Mouse (Mus musculus) forebrain, embryonic 11.5 days (tissue): Measurements from ENCODE around the gene Ppt1. TPM values are rescaled to one million over a fixed set of nuclear protein-coding genes. Genes with fewer than 3 reads are reported as not detected.

Experiments
- ATAC-seq: fragments of 200-750 bp; cut with Nextera tagmentation; replicated peaks from 2 replicates; pipeline ENCODE4 v1.8.0; 2017; ENCODE audit warnings: moderate TSS enrichment; ENCODE audit not compliant: low FRiP score
- DNase-seq: peaks from one replicate; pipeline ENCODE4 v3.0.0-alpha.2; 2017; ENCODE audit warnings: low spot score
- H3K27ac ChIP-seq: fragments of 300-500 bp; sonication (generic); 2 replicates; pipeline ENCODE4 v1.5.1; 2014; ENCODE audit warnings: low read depth, low read length
- H3K27me3 ChIP-seq: fragments of 300-500 bp; sonication (generic); 2 replicates; pipeline ENCODE4 v1.6.1; 2014; ENCODE audit warnings: mild to moderate bottlenecking, low read length, mixed read lengths; ENCODE audit not compliant: control insufficient read depth, insufficient read depth
- H3K36me3 ChIP-seq: fragments of 300-500 bp; sonication (generic); 2 replicates; pipeline ENCODE4 v1.6.1; 2014; ENCODE audit warnings: mild to moderate bottlenecking, low read length, moderate library complexity, mixed read lengths; ENCODE audit not compliant: control insufficient read depth, insufficient read depth
- H3K4me1 ChIP-seq: fragments of 300-500 bp; sonication (generic); replicated peaks from 2 replicates; pipeline ENCODE4 v1.6.1; 2014; ENCODE audit warnings: low read length, mixed read lengths; ENCODE audit not compliant: control insufficient read depth, insufficient read depth
- H3K4me2 ChIP-seq: fragments of 300-500 bp; sonication (generic); 2 replicates; pipeline ENCODE4 v1.6.1; 2014; ENCODE audit warnings: low read depth, mild to moderate bottlenecking, low read length, moderate library complexity, mixed read lengths; ENCODE audit not compliant: severe bottlenecking
- H3K4me3 ChIP-seq: fragments of 300-500 bp; sonication (generic); 2 replicates; pipeline ENCODE4 v1.5.1; 2014; ENCODE audit warnings: low read depth, low read length
- H3K9ac ChIP-seq: fragments of 300-500 bp; sonication (generic); 2 replicates; pipeline ENCODE4 v1.6.1; 2014; ENCODE audit warnings: low read length
- H3K9me3 ChIP-seq: fragments of 300-500 bp; sonication (generic); 2 replicates; pipeline ENCODE4 v1.6.1; 2016; ENCODE audit warnings: low read length, mixed read lengths; ENCODE audit not compliant: control insufficient read depth
- WGBS: fragments of 180-500 bp; shearing (Covaris S2); extraction: QIAGEN DNeasy Blood & Tissue Kit; methylation state at CpG from one replicate; pipeline ENCODE4 v1.1.7; 2014; 5-methylcytosine and 5-hydroxymethylcytosine counted together
- polyA plus RNA-seq: library from polyadenylated mRNA; unstranded; fragments of >200 nt; fragmentation: Nextera tagmentation; extraction: Ambion mirVana; gene quantifications from 2 replicates; pipeline ENCODE4 v1.2.1, GENCODE M21; 2014

The Ppt1 gene
- polyA plus RNA-seq, 1 experiment from 2014 or later = 81.0 TPM

- Histone ChIP-seq H3K9ac (no peak overlapping the region), H3K4me3 (no peak overlapping the region), H3K4me2 (no peak overlapping the region), H3K36me3 (no peaks in the 10 kb centered on the region), H3K4me1 (peaks cover 8% of the 10 kb centered on the region; the same call in 1 of the 2 replicates), H3K27me3 (no peaks in the 10 kb centered on the region), H3K9me3 (no peaks in the 10 kb centered on the region), H3K27ac (no peak overlapping the region)
- 89% methylated on average over 6 of the region's 6 CpGs for WGBS
- DNase-seq = no peak
- ATAC-seq = no peak
Observed at GRCm38 (mm10) chr4:122829339-122829738, 6.7 kb upstream of the Ppt1 start.

GRCm38 (mm10) chr4:122831888-122832287 is 4.2 kb upstream of the Ppt1 start:
- Histone ChIP-seq H3K9me3 (no peaks in the 10 kb centered on the region), H3K4me3 (no peak overlapping the region), H3K4me2 (no peak overlapping the region), H3K27me3 (no peaks in the 10 kb centered on the region), H3K27ac (peak overlapping the region; percentile 83), H3K4me1 (peaks cover 12% of the 10 kb centered on the region; the same call in 1 of the 2 replicates), H3K36me3 (no peaks in the 10 kb centered on the region), H3K9ac (no peak overlapping the region)
- ATAC-seq (peak; percentile 88), DNase-seq (peak; percentile 73)
- 10% methylated on average over 1 of the region's 1 CpGs for WGBS

GRCm38 (mm10) chr4:122836403-122836775 is 347 bp downstream of the Ppt1 start:
- ATAC-seq (no peak; the same call in 1 of the 2 replicates), DNase-seq (no peak)
- Histone ChIP-seq H3K36me3 (no peaks in the 10 kb centered on the region), H3K4me2 (peak overlapping the region; percentile 85), H3K4me3 (peak overlapping the region; percentile 57), H3K27me3 (no peaks in the 10 kb centered on the region), H3K27ac (no peak overlapping the region), H3K4me1 (peaks cover 9% of the 10 kb centered on the region; the same call in 1 of the 2 replicates), H3K9me3 (no peaks in the 10 kb centered on the region), H3K9ac (peak overlapping the region; percentile 77)
- WGBS = under 1% methylated on average over 7 of the region's 7 CpGs

GRCm38 (mm10) chr4:122837180-122837730 is 1.2 kb downstream of the Ppt1 start:
- Histone ChIP-seq H3K36me3 (no peaks in the 10 kb centered on the region; the same call in 1 of the 2 replicates), H3K4me3 (no peak overlapping the region; the same call in 1 of the 2 replicates), H3K4me2 (peak overlapping the region; percentile 85), H3K4me1 (peaks cover 5% of the 10 kb centered on the region; the same call in 1 of the 2 replicates), H3K27me3 (no peaks in the 10 kb centered on the region), H3K27ac (no peak overlapping the region), H3K9me3 (no peaks in the 10 kb centered on the region; the same call in 1 of the 2 replicates), H3K9ac (no peak overlapping the region)
- no peak for ATAC-seq
- DNase-seq = no peak
- WGBS = 74% methylated on average over 6 of the region's 6 CpGs

- 83% methylated on average over 2 of the region's 2 CpGs for WGBS
Observed at GRCm38 (mm10) chr4:122837994-122838393, 2.0 kb downstream of the Ppt1 start.

GRCm38 (mm10) chr4:122838416-122838815 is 2.4 kb downstream of the Ppt1 start:
- Histone ChIP-seq H3K4me1 (0 out of 2 replicates have a peak, but pooled peaks cover 4% of the 10 kb centered on the region), H3K4me3 (no peak overlapping the region), H3K4me2 (no peak overlapping the region), H3K9me3 (no peaks in the 10 kb centered on the region; the same call in 1 of the 2 replicates), H3K27ac (no peak overlapping the region), H3K27me3 (no peaks in the 10 kb centered on the region), H3K36me3 (no peaks in the 10 kb centered on the region; the same call in 1 of the 2 replicates), H3K9ac (no peak overlapping the region)
- ATAC-seq = no peak
- DNase-seq = no peak
- 85% methylated on average over 1 of the region's 1 CpGs for WGBS

More at GRCm38 (mm10) chr4:122837994-122838393, 2.0 kb downstream of the Ppt1 start:
- H3K9me3 ChIP-seq = no peaks in the 10 kb centered on the region; the same call in 1 of the 2 replicates
- no peak overlapping the region for H3K4me2 ChIP-seq
- ATAC-seq (no peak), DNase-seq (no peak)
- H3K4me1 ChIP-seq = 0 out of 2 replicates have a peak, but pooled peaks cover 4% of the 10 kb centered on the region
- H3K27me3 ChIP-seq = no peaks in the 10 kb centered on the region
- no peaks in the 10 kb centered on the region; the same call in 1 of the 2 replicates for H3K36me3 ChIP-seq
- H3K9ac ChIP-seq = no peak overlapping the region
- no peak overlapping the region for H3K4me3 ChIP-seq
- no peak overlapping the region for H3K27ac ChIP-seq

- Histone ChIP-seq H3K9me3 (no peaks in the 10 kb centered on the region), H3K9ac (no peak overlapping the region), H3K4me1 (no peaks in the 10 kb centered on the region), H3K27ac (no peak overlapping the region), H3K4me3 (no peak overlapping the region), H3K4me2 (no peak overlapping the region), H3K27me3 (no peaks in the 10 kb centered on the region), H3K36me3 (peaks cover 6% of the 10 kb centered on the region; the same call in 1 of the 2 replicates)
- DNase-seq = no peak
- no peak for ATAC-seq
- WGBS = 88% methylated on average over 13 of the region's 13 CpGs
Observed at GRCm38 (mm10) chr4:122848150-122848621, 12.1 kb downstream of the Ppt1 start.

- ATAC-seq = no peak
- H3K9ac ChIP-seq = no peak overlapping the region
- H3K4me3 ChIP-seq = no peak overlapping the region
- H3K4me1 ChIP-seq = no peaks in the 10 kb centered on the region
- no peak overlapping the region for H3K27ac ChIP-seq
- no peaks in the 10 kb centered on the region for H3K9me3 ChIP-seq
- DNase-seq = no peak
- H3K27me3 ChIP-seq = no peaks in the 10 kb centered on the region
- peaks cover 10% of the 10 kb centered on the region for H3K36me3 ChIP-seq
- H3K4me2 ChIP-seq = no peak overlapping the region
Observed at GRCm38 (mm10) chr4:122851535-122851934, 15.5 kb downstream of the Ppt1 start.

GRCm38 (mm10) chr4:122853691-122854090 is 17.6 kb downstream of the Ppt1 start:
- no peaks in the 10 kb centered on the region for H3K4me1 ChIP-seq
- H3K4me2 ChIP-seq = no peak overlapping the region
- no peak for DNase-seq
- no peaks in the 10 kb centered on the region for H3K27me3 ChIP-seq
- no peaks in the 10 kb centered on the region for H3K9me3 ChIP-seq
- no peak overlapping the region for H3K27ac ChIP-seq
- H3K9ac ChIP-seq = no peak overlapping the region
- H3K36me3 ChIP-seq = peaks cover 10% of the 10 kb centered on the region
- H3K4me3 ChIP-seq = no peak overlapping the region
- 70% methylated on average over 2 of the region's 2 CpGs for WGBS
- no peak for ATAC-seq
